Mouse (Mus musculus): ENCODE measurements around the gene Il10ra. TPM values are rescaled to one million over a fixed set of nuclear protein-coding genes. Genes with fewer than 3 reads are reported as not detected.

The Il10ra gene
- 1.2 and 1.7 TPM in 2 replicates for polyA plus RNA-seq (2012; rRNA removed)

DNA sequence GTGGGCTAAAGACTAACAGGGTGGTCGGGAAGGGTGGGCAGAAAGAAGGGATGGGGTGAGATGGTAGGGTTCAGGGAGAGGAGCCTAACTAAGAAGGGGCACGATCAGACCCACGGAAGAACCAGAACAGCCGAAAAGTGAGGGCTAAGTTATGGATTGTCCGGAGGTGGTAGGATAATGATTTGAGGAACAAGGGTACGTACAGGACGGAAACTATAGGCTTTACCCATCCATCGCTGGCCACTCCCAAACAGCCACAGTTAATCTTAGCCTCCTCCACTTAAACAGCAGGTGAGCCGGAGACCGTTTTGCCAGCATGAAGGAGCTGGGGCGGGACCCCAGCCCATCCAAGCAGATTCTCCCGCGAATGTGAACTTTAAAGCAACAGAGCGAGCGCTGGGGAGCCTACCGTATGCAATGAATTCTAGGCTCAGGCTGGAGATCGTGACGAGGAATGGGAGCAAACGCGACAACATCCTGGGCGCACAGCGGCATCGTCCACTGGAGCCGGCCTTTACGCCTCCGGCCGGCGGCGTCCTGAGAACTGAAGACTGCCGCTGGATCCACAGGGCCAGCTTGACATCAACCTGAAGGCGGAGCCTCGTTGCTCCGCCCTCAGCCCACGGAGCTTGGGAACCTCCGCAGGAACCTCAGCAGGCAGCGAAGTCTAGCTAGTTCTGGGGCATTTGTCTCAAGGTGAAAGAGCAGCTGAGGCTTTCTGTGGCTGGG, at the start of gene Il10ra:
Gene Il10ra (minus strand): TSS at position 553 of the 729 bp plus-strand sequence.

Other genes starting within 250 kb of the Il10ra start
- gene Mpzl2, start 229.3 kb downstream of the Il10ra start, polyA plus RNA-seq (2012; rRNA removed), result 4.8 and 5.3 TPM in 2 replicates
- gene Mpzl3, start 214.0 kb downstream of the Il10ra start, polyA plus RNA-seq (2012; rRNA removed), result 0.43 and 0.51 TPM in 2 replicates
- 0.06 and 0.07 TPM in 2 replicates for gene Jaml, start 190.0 kb downstream of the Il10ra start, polyA plus RNA-seq (2012; rRNA removed)
- 0.14 and 0.16 TPM in 2 replicates for gene Scn2b, start 151.4 kb downstream of the Il10ra start, polyA plus RNA-seq (2012; rRNA removed)
- gene Scn4b, start 130.8 kb downstream of the Il10ra start, polyA plus RNA-seq (2012; rRNA removed), result 0.06 and 0.07 TPM in 2 replicates
- 0.02 TPM in 1 of 2 replicates, not detected in the other for gene BC049352, start 87.1 kb downstream of the Il10ra start, polyA plus RNA-seq (2012; rRNA removed)
- gene Tmprss4, start 65.1 kb downstream of the Il10ra start, polyA plus RNA-seq (2012; rRNA removed), result 0.01 and 0.05 TPM in 2 replicates
- 0.01 TPM in 1 of 2 replicates, not detected in the other for gene Tmprss13, start 50.0 kb upstream of the Il10ra start, polyA plus RNA-seq (2012; rRNA removed)
- gene Fxyd6, start 101.0 kb upstream of the Il10ra start, polyA plus RNA-seq (2012; rRNA removed), result 0.51 and 1.3 TPM in 2 replicates
- gene Fxyd2, start 130.5 kb upstream of the Il10ra start, polyA plus RNA-seq (2012; rRNA removed), result 0.51 and 0.55 TPM in 2 replicates
- not detected in 2 replicates for gene Dscaml1, start 157.5 kb upstream of the Il10ra start, polyA plus RNA-seq (2012; rRNA removed)

Measured in liver, embryonic 14 days (tissue).